Mouse (Mus musculus) gastrocnemius, postnatal 36 days (tissue): ENCODE results near the gene Mmp9. TPM values are rescaled to one million over a fixed set of nuclear protein-coding genes. Genes with fewer than 3 reads are reported as not detected.
A peak's percentile ranks its signal among the peaks of the same experiment; 100 is the strongest.

Experiments used
- DNase-seq, 2 experiments: peaks; one replicate each; pipeline ENCODE4 v3.0.0; 2022
- intact Hi-C: fragments of 180-260 bp; cut with DNase I; formaldehyde crosslinking; loops from one replicate; pipeline ENCODE4 v1.15.1; 2025
- total RNA-seq, 2 experiments: library from RNA; stranded (reverse); gene quantifications; 2 replicates each; pipeline ENCODE4 v1.2.3; 2021

Mmp9 gene
- total RNA-seq, 2 experiments from 2014 or later: 0.38 to 0.62 TPM

GRCm38 (mm10) chr2:164911086-164912048 is 29.2 kb upstream of the Mmp9 start, which contains the start of gene Zfp335:
TSS of gene Zfp335 (minus strand) at chr2:164911757.
- DNase-seq: peak; percentile 91 to 97
- intact Hi-C loops: loop anchor here (2.0 kb wide), 1 partner anchor 31 kb away; no protein-coding TSS in a partner anchor

DNA sequence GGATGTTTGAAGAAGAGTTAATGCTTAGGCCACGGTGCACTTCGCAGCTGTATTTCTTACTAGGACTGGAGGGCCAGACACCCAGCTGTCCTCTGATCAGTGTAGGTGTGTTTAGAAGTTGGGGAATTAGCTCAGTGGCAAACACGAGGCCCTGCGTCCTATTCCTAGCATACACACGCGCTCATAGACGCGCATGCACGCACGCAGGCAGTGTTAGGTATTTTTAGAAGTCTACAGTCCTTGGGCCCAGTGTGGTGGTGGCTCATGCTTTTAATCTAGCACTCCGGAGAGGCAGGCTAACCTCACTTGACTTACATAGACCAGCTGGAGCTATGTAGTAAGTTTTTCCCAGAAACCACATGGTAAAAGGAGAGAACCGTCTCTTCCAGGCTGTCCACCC is 28.4 kb upstream of the Mmp9 start:
- no peak for DNase-seq
- intact Hi-C loops: no loop called here

GRCm38 (mm10) chr2:164912749-164913427 is 27.7 kb upstream of the Mmp9 start:
- intact Hi-C loops: no loop called here
- no peak for DNase-seq

DNA sequence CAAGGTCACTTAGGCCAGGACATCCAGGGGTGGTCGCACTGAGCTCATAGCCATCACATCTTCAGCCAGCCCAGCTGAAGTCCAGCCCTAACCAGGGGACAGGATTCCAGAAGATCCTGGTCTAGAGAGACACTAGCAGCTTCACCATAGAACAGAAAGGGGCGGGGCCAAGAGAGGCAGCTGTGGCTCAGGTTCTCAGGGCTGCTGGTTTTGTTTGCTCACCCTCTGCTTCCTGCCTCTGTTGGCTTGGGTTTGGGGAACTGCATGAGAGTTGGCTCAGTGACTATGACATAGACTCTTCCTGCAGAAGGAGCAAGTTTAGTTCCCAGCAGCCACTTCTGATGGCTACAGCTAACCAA is 27.2 kb upstream of the Mmp9 start:
- intact Hi-C loops: no loop called here
- no peak for DNase-seq

GRCm38 (mm10) chr2:164916820-164917219 is 23.8 kb upstream of the Mmp9 start:
- DNase-seq: no peak
- intact Hi-C loops: no loop called here

DNA sequence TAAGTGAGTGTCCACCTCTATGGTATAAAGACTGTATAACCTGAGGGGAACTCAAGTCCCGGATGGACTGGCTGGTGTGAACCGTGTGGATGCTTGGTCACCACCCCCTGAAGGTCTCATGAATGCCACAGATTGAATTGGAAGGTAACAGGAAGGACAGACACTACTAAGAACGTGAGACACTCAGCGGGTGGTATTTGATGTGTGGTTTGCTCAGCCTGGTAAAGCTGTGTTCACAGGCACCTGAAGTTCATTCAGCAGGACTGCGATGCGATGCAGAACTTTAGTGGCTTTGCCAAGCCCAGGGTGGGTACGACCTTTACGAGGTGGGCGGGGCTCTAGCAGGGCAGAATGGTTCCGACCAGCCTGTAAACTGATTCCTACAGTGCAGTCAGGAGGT is 23.2 kb upstream of the Mmp9 start:
- DNase-seq: no peak
- intact Hi-C loops: no loop called here

GRCm38 (mm10) chr2:164918325-164918724 is 22.3 kb upstream of the Mmp9 start:
- intact Hi-C loops: no loop called here
- no peak for DNase-seq

- intact Hi-C loops: no loop called here
- no peak for DNase-seq
These were observed 18.6 kb upstream of the Mmp9 start for GRCm38 (mm10) chr2:164921984-164922383.

DNA sequence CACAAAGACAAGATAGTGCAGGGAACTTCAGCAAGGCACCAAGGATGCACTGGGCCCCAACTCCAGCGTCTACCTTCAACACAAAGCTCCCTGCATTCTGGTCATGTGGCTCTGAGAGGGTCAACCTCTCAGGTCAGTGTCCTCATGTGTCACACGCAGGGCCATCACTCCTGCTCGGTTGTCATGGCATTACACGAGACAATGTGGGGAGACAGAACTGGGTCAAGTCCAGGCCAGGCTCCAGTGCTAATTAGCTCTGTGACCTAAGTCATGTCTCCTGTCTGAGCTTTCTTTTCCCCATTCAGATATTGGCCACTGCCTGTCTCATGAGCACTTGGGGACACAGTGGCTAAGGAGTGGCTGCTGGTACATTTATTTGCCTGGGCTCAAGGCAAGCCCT is 17.3 kb upstream of the Mmp9 start:
- intact Hi-C loops: no loop called here

DNA sequence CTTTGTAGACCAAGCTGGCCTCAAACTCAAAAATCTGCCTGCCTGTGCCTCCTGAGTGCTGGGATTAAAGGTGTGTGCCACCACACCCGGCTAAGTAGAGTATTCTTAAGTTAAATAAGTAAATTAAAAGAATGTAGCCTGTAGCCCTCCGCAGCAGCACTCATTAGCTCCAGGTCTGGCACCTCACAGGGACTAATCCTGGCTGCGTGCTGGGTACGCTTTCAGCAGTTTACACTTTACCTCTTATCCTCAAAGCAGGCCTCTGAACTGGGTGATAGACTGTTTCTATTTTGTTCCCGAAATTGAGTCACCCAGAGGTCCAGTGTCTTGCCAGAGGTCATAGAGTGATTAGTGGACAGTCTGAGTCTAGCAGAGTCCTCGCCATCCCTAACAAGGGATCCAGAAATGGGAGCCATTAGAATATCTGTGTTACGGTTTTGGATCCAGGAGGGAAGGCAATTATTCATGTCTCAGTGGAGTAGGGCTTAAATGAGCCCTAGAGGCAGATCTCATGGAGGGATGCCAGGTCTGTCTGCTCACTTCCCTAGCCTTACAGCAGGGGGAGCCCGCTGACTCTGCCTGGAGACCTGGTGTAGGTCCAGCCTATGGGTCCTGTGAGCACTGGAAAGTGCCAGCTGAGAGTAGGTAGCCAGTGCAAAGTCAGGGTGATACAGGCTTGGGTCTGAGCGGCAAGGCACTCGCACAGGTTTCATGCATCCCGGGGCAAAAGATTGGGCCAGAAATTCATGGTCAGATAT is 16.3 kb upstream of the Mmp9 start:
- peak; percentile 79 to 87 for DNase-seq
- intact Hi-C loops: no loop called here

More for the DNA sequence above, 17.3 kb upstream of the Mmp9 start:
- DNase-seq: no peak

DNA sequence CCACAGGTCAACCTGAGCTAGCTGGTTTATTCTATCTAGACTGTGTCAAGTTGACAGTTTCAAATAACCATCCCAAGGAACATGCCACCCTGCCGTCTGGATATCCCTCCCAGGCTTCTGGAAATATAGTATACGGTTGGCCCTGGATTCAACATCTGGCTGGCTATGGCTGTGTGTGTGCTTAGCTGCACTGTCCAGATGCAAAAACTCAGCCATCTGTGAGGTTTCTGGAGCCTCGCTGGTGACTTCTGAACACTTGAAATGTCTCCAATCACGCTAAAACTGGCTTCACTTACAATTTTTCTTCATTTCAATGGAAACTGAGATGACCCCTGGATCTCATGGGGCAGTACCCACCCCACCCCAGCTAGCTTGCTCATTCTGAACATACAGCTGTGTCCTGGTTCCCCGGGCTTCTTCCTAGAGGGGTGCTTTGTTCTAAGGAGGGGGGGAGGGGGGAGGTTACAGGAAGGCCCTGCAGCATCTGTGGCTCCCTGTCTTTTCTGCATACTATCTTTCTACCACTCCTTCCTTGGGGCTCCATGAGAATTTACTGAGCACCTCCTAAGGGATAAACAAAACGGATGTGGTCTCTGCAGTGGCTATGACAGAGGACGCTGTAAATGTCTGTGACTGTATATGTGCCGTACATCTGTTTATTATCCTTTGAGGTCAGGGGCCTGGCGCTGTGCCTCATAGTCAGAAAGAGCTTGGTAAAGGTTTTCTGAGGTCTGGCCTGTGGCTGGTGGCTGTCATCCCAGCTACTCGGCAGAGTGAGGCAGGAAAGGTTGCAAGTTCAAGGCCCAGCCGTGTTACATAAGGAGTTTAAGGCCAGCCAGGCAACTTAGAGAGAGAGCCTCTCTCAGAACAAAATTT is 9.6 kb upstream of the Mmp9 start:
- intact Hi-C loops: no loop called here
- DNase-seq: no peak

GRCm38 (mm10) chr2:164933534-164933933 is 7.0 kb upstream of the Mmp9 start:
- intact Hi-C loops: no loop called here
- DNase-seq: no peak

GRCm38 (mm10) chr2:164935991-164936390 is 4.6 kb upstream of the Mmp9 start:
- no peak for DNase-seq

DNA sequence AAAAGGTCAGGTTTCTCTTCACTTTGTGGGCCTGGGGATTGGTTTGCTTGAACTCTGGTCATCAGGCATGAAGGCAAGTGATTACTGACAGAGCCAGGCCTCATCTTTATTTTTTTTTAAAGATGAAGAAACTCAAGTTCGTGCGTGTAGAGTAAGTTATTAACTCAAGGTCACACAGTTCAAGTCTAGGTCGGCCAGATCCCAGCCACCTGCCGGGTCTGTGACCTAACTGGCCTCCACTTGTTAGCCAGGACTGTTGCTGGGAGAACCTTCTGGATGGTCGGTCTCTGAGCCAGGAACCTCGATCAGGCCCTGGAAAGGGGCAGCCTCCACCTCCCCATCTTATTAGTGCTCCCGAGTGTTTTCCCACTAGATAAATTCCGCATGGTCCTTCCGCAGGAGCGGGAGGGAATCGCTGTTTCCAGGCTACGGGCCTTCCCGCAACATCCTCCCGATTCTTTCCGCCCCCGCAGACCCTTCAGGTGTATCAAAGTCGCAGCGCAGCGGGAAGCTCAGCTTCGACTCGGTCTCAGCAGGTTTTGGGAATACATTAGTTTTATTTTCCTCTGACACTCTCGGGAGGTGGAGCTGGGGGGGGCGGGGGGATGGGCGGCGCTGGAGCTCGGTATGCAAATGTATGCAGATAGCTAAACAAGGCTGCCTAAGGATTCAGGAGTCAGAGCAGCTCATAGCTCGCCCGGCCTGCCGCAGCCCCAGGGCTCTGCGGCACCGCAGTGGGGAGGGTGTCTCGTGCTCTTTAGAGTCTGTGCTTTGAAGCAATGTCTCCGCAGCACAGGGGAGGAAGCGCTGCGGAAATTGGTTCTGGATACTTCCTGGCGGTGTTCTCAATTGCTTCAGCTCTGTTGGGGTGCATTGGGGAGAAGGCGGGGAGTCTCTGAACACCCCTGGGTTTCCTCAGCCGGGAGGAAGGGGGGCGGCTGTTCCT is 2.2 kb upstream of the Mmp9 start:
- intact Hi-C loops: no loop called here
- no peak for DNase-seq

More at GRCm38 (mm10) chr2:164935991-164936390, 4.6 kb upstream of the Mmp9 start:
- intact Hi-C loops: no loop called here

DNA sequence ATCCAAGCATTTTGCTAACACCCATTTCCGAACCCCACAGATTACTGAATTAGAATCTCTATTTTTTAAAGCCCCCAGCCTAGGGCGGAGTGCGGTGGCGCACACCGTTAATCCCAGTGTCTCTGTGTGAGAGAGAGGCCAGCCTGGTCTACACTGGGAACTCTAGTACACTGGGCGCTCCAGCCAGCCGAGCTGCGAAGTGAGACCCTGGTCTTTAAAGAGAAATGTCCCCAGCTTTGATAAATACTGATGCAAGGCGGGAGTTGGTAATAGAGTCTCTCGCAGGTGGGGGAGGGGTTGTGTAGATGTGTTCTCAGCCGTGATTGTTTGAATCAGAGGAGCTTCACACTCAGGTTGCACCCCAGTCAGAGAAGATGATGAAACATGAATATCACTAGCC is 1.5 kb upstream of the Mmp9 start:
- DNase-seq: no peak
- intact Hi-C loops: no loop called here

DNA sequence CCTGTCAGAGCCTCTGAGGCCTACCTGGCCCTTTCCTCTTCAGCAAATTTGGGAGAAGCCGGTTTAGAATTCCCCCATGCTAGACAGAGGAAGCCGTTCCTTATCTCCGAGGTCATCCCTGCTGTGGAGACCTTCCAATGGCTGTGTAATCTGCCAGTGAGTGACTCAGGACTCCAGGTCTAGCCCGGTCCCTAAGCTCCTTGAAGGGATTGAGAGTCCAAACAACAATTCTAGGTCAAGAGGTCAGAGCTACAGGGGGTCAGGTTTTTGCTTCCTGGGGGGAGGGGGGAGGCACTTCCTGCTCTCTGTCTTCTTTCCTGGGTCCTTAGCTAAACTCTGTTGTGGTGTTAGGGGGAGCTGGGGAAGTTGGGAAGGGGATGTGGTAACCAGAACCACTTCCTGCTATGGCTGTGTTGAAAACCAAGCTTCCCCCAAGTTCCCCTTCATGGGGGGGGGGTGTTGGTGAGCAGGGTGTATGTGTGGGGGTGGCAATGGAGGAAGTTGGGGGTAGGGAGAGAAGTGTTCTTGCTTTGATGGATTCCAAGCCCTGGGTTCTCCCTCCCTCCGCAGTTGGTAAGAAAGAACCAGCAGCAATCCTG is 2.2 kb downstream of the Mmp9 start:
- intact Hi-C loops: no loop called here
- no peak for DNase-seq

GRCm38 (mm10) chr2:164947506-164947905 is 6.9 kb downstream of the Mmp9 start:
- intact Hi-C loops: no loop called here
- no peak for DNase-seq

- intact Hi-C loops: no loop called here
- no peak for DNase-seq
These were observed 7.3 kb downstream of the Mmp9 start for GRCm38 (mm10) chr2:164947930-164948329.
